Mouse (Mus musculus) intestine, postnatal 0 days (tissue): ENCODE measurements at regions not wholly inside any gene's neighbourhood (a gene's known extent, or its start where the extent isn't known, plus 50 kb on each side); places are given as distances from the start of the nearest gene placed in this dataset.
A peak's percentile ranks its signal among the peaks of the same experiment; 100 is the strongest.

Source experiments
- ATAC-seq: fragments of 200-750 bp; cut with Nextera tagmentation; 2 replicates; pipeline ENCODE4 v1.8.0; 2017; ENCODE audit warnings: mild to moderate bottlenecking, moderate TSS enrichment, moderate library complexity
- H3K27ac ChIP-seq: fragments of 300-500 bp; sonication (generic); 2 replicates; pipeline ENCODE4 v1.5.1; 2014; ENCODE audit warnings: mild to moderate bottlenecking, low read depth, low read length, moderate library complexity
- H3K27me3 ChIP-seq: fragments of 300-500 bp; sonication (generic); replicated peaks from 2 replicates; pipeline ENCODE4 v1.6.1; 2014; ENCODE audit warnings: low read length, mixed read lengths; ENCODE audit not compliant: control insufficient read depth, insufficient read depth
- H3K36me3 ChIP-seq: fragments of 300-500 bp; sonication (generic); 2 replicates; pipeline ENCODE4 v1.6.1; 2014; ENCODE audit warnings: mild to moderate bottlenecking, moderate library complexity; ENCODE audit not compliant: control insufficient read depth, insufficient read depth
- H3K4me1 ChIP-seq: fragments of 300-500 bp; sonication (generic); replicated peaks from 2 replicates; pipeline ENCODE4 v1.6.1; 2014; ENCODE audit warnings: antibody characterized with exemption, low read length, mixed read lengths; ENCODE audit not compliant: control insufficient read depth, insufficient read depth
- H3K4me2 ChIP-seq: fragments of 300-500 bp; sonication (generic); replicated peaks from 2 replicates; pipeline ENCODE4 v1.6.1; 2014; ENCODE audit warnings: low read depth, mild to moderate bottlenecking, moderate library complexity
- H3K4me3 ChIP-seq: fragments of 300-500 bp; sonication (generic); 2 replicates; pipeline ENCODE4 v1.5.1; 2014; ENCODE audit warnings: low read depth, low read length
- H3K9ac ChIP-seq: fragments of 300-500 bp; sonication (generic); 2 replicates; pipeline ENCODE4 v1.6.1; 2014; ENCODE audit warnings: mild to moderate bottlenecking, low read depth, low read length
- H3K9me3 ChIP-seq: fragments of 300-500 bp; sonication (generic); 2 replicates; pipeline ENCODE4 v1.6.1; 2016; ENCODE audit warnings: mixed run types; ENCODE audit not compliant: control insufficient read depth
- CTCF ChIP-seq: sonication (generic); IDR thresholded peaks from 2 replicates; pipeline ENCODE4 v1.5.1; 2016; ENCODE audit warnings: low read depth, mild to moderate bottlenecking, control low read depth, antibody characterized with exemption, moderate library complexity
- WGBS: fragments of 180-500 bp; shearing (Covaris S2); extraction: QIAGEN DNeasy Blood & Tissue Kit; methylation state at CpG from one replicate; pipeline ENCODE4 v1.1.7; 2014; 5-methylcytosine and 5-hydroxymethylcytosine counted together

- no peak overlapping the region for H3K9ac ChIP-seq
- 85% methylated on average over 7 of the region's 7 CpGs for whole genome bisulfite sequencing
- H3K27me3 ChIP-seq: no peaks in the 10 kb centered on the region
- no peaks in the 10 kb centered on the region for H3K4me1 ChIP-seq
- no peak for TF ChIP-seq CTCF
- no peaks in the 10 kb centered on the region for H3K36me3 ChIP-seq
- no peak overlapping the region for H3K4me3 ChIP-seq
- ATAC-seq: no peak
- no peak overlapping the region for H3K27ac ChIP-seq
- H3K9me3 ChIP-seq: no peaks in the 10 kb centered on the region
- no peak overlapping the region for H3K4me2 ChIP-seq
Observed at GRCm38 (mm10) chr3:54535361-54535760, 157.2 kb upstream of the Supt20 start.

- Histone ChIP-seq H3K9me3 (peaks cover 3% of the 10 kb centered on the region; the same call in 1 of the 2 replicates), H3K36me3 (no peaks in the 10 kb centered on the region), H3K27me3 (no peaks in the 10 kb centered on the region), H3K9ac (no peak overlapping the region), H3K4me3 (no peak overlapping the region), H3K4me2 (no peak overlapping the region), H3K4me1 (no peaks in the 10 kb centered on the region), H3K27ac (no peak overlapping the region)
- no peak for ATAC-seq
- TF ChIP-seq CTCF: no peak
- 51% methylated on average over 3 of the region's 3 CpGs for WGBS
Observed at GRCm38 (mm10) chr3:54538055-54538454, 154.6 kb upstream of the Supt20 start.

GRCm38 (mm10) chr3:54540540-54541080 lies 152.0 kb upstream of the Supt20 start:
- Histone ChIP-seq H3K9me3 (peaks cover 5% of the 10 kb centered on the region; the same call in 1 of the 2 replicates), H3K9ac (no peak overlapping the region), H3K4me2 (no peak overlapping the region), H3K4me3 (no peak overlapping the region), H3K27me3 (no peaks in the 10 kb centered on the region), H3K4me1 (no peaks in the 10 kb centered on the region), H3K27ac (no peak overlapping the region), H3K36me3 (no peaks in the 10 kb centered on the region)
- no peak for TF ChIP-seq CTCF
- no peak for ATAC-seq
- WGBS: 70% methylated on average over 3 of the region's 3 CpGs

- WGBS: 87% methylated on average over 5 of the region's 5 CpGs
- Histone ChIP-seq H3K4me2 (no peak overlapping the region), H3K9me3 (peaks cover 5% of the 10 kb centered on the region; the same call in 1 of the 2 replicates), H3K9ac (no peak overlapping the region), H3K36me3 (no peaks in the 10 kb centered on the region), H3K4me1 (no peaks in the 10 kb centered on the region), H3K27ac (no peak overlapping the region), H3K4me3 (no peak overlapping the region), H3K27me3 (no peaks in the 10 kb centered on the region)
- ATAC-seq: no peak
- TF ChIP-seq CTCF: no peak
Observed at GRCm38 (mm10) chr3:54541389-54541788, 151.2 kb upstream of the Supt20 start.

GRCm38 (mm10) chr3:54545393-54545792 lies 147.2 kb upstream of the Supt20 start:
- Histone ChIP-seq H3K4me2 (no peak overlapping the region), H3K9me3 (peaks cover 5% of the 10 kb centered on the region; the same call in 1 of the 2 replicates), H3K9ac (no peak overlapping the region), H3K27me3 (no peaks in the 10 kb centered on the region), H3K4me1 (no peaks in the 10 kb centered on the region), H3K4me3 (no peak overlapping the region), H3K27ac (no peak overlapping the region), H3K36me3 (no peaks in the 10 kb centered on the region)
- no peak for TF ChIP-seq CTCF
- ATAC-seq: no peak

GRCm38 (mm10) chr3:54551908-54552307 lies 140.7 kb upstream of the Supt20 start:
- Histone ChIP-seq H3K9me3 (0 out of 2 replicates have a peak, but pooled peaks cover 2% of the 10 kb centered on the region), H3K4me3 (no peak overlapping the region), H3K9ac (no peak overlapping the region), H3K27me3 (no peaks in the 10 kb centered on the region), H3K27ac (no peak overlapping the region), H3K36me3 (no peaks in the 10 kb centered on the region), H3K4me2 (no peak overlapping the region), H3K4me1 (no peaks in the 10 kb centered on the region)
- no peak for ATAC-seq
- WGBS: 67% methylated on average over 9 of the region's 9 CpGs
- TF ChIP-seq CTCF: no peak

GRCm38 (mm10) chr3:54555954-54556353 lies 136.7 kb upstream of the Supt20 start:
- Histone ChIP-seq H3K36me3 (no peaks in the 10 kb centered on the region), H3K4me3 (no peak overlapping the region), H3K4me1 (no peaks in the 10 kb centered on the region), H3K27ac (no peak overlapping the region), H3K9ac (no peak overlapping the region), H3K4me2 (no peak overlapping the region), H3K27me3 (no peaks in the 10 kb centered on the region), H3K9me3 (0 out of 2 replicates have a peak, but pooled peaks cover 2% of the 10 kb centered on the region)
- 91% methylated on average over 2 of the region's 2 CpGs for WGBS
- ATAC-seq: no peak
- peak; percentile 29; the same call in 1 of the 2 replicates for TF ChIP-seq CTCF
